Mouse (Mus musculus) hindlimb bud, embryonic 11.5 days (tissue): ENCODE results near the gene 4921524J17Rik.

Experiments used
- DNase-seq: peaks from one replicate; pipeline ENCODE4 v3.0.0-alpha.2; 2012; ENCODE audit warnings: low read depth, low spot score; ENCODE audit errors: extremely low spot score

Gene 4921524J17Rik

DNA sequence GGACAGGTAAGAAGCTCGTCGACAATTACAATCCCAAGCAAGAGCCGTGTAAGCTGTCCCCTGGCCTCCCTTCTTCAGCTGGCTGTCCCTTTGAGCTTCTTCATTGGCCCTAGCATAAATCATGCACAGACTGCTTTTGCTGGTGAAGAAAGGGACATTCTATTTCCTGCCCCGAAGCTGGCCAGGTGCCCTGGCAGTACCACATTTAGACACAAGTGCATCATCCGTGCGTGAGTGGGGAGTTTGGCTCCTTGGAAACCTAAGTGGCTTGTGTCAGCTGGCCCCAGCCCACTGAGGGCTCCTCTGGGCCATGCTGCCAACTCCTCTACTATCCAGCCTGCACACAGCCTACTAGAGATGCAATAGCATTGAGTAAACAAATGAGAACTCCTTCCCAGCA is 46.4 kb downstream of the 4921524J17Rik start, which contains the start of gene Mylk3:
Gene Mylk3 (minus strand): TSS at position 141 of the 400 bp plus-strand sequence.
- DNase-seq: no peak

GRCm38 (mm10) chr8:85381926-85382325 is 50.7 kb downstream of the 4921524J17Rik start:
- DNase-seq: no peak

DNA sequence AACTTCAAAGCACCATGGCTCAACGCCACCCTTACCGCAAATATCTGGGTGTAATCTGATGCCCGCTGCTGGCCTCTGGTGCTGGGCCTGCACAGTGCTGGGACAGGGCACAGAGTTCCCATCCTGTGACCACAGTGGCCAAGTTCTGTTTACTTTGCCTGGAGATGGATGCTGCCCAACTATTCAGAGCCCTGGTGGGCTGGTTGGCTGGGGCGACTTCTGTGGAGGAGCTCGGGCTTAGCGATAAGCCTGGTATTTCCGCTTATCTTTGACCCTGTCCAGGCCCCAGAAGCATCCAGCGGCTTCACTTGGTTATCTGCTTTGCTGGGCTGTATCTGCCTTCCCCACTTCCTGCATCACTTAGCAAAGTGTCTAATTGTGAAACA is 51.8 kb downstream of the 4921524J17Rik start:
- DNase-seq: no peak

- DNase-seq: no peak
Observed at GRCm38 (mm10) chr8:85380123-85380823, 52.4 kb downstream of the 4921524J17Rik start.

DNA sequence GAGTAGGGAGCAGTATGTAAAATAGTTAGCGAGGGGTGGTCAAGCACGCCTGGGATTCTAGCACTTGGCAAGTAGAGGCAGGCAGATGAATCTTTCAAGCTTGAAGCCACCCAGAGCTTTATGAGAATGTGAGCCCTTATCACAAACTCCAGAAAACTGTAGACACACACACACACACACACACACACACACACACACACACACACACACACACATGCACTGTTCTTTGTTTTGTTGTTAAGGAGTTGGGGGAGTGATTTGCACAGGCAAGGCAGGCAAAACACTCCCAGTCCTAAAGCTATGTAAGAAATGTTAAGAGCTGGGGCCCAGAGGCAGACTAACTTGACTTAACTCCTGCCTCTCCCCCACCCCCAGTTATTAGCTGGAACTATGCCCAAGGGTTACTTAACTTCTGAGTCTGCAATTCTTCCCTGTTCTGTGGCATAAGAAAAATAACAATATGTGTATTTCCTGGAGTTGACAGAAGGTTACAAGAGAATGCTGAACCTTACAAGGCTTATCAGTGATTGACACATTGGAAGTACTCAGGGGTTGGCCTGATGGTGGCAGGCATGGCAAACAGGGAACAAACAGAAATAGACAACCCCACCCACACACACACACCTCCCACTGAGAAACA is 53.4 kb downstream of the 4921524J17Rik start:
- DNase-seq: no peak

DNA sequence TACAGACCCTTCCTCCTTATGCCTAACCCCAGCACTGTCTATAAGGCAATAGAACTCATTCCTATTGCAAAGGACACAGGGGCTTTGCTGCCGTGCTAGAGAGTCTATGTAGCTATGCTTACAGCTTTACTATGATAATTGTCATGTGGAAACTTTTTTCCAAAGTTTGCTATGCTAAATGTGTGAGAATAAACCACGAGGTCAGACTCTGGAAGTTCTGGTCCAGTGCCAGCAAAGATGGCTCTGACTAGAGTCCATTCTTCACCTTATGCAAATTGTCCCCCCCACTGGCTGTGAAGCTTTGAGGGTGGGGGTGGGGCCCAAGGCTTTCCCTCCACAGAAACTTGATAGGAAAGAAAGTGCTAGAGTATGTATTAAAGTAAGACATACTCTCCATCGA is 56.1 kb downstream of the 4921524J17Rik start:
- no peak for DNase-seq

DNA sequence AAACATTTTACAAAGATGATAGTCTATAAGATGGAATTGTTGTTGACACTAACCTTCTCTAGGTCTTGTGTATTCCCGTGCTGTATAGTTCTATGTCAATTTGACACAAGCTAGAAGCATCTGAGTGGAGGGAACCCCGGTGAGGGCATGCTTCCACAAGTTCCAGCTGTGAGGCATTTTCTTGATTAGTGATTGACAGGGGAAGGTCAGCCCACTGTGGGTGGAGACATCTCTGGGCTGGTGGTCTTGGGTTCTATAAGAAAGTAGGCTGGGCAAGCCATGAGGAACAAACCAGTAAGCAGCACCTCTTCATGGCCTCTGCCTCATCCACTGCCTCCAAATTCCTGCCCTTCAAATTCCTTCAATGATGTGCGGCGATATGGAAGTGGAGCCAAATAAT is 58.3 kb downstream of the 4921524J17Rik start:
- no peak for DNase-seq

- DNase-seq: no peak
Observed at GRCm38 (mm10) chr8:85373435-85374039, 59.1 kb downstream of the 4921524J17Rik start.

- DNase-seq: no peak
Observed at GRCm38 (mm10) chr8:85372465-85372839, 60.2 kb downstream of the 4921524J17Rik start.

GRCm38 (mm10) chr8:85371736-85372464 is 60.7 kb downstream of the 4921524J17Rik start:
- DNase-seq: no peak

- DNase-seq: no peak
Observed at GRCm38 (mm10) chr8:85365176-85365575, 67.5 kb downstream of the 4921524J17Rik start.

DNA sequence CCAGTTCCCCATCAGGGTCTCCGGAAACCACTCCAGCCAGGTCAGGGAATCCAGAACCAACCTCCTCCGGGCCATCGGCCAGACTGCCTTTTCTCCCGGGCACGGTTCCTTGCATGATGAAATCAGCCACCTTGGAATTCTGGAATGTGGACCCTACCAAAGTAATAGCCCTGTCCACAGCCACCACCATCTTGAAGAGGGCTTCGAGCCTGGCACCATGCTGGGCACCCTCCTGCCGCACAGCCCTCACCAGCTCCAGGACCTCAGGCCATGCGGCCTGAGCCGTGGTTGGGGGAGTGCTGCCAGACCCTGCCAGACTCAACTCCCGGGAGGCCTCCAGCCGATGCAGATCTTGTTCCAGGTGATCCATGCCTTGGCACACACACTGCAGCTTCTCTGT is 68.0 kb downstream of the 4921524J17Rik start:
- DNase-seq: no peak

DNA sequence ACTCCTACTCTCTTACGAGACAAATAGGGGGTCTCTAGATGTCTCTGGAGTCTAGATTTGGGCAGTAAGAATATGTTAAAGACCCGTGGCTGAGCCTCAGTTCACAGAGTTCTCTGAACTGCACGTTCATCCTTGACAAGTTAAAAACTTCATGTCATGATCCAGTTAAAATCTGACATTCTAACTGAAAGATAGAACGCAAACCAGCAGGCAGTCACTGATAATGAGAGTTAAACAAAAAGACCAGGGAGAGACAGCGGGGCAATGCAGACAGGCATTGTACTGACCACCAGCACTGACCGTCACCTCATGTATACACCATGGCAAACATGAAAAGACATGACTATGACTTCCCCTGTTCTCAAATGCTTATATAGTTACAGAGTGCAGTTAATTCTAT is 69.2 kb downstream of the 4921524J17Rik start:
- DNase-seq: no peak

GRCm38 (mm10) chr8:85362211-85362610 is 70.4 kb downstream of the 4921524J17Rik start:
- no peak for DNase-seq
